Mouse (Mus musculus) NIH3T3 (cell line): ENCODE measurements around the gene Rdh1.
"Not testable (repeated sequence)": the region's sequence is repeated elsewhere in the genome, so short reads cannot be mapped to it uniquely, and the experiment has no call there.

Source experiments
- DNase-seq: peaks from one replicate; pipeline ENCODE4 v3.0.0-alpha.2; 2012; ENCODE audit warnings: low read depth

Gene Rdh1

GRCm38 (mm10) chr10:127748847-127749612 lies 10.5 kb upstream of the Rdh1 start:
- no peak for DNase-seq

DNA sequence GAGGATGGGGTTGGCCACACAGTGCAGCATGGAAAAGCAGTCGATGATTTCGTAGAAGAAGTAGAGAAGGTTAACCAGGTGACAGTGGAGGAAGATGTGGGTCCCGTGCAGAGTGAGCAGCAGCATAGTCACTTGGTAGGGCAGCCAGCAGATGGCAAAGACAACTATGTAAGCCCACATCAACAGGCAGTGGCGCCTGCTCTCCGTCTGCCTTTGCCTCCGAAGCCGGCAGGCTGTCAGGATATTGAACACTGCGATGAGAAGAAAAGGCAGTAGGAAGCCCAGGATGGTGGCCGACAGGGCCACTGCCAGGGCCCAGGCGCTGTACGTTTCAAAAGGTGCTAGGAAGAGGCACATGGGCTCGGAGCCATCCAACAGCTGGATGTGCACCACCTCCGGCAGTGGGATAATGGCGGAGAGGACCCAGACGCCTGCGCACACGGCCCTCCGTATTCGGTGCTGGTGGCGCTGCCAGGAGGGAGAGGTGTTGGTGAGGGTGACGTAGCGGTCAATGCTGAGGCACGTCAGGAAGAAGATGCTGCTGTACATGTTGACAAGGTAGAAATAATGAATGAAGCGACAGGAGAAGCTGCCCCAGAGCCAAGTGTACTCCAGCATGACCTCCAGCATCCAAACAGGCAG lies 9.3 kb upstream of the Rdh1 start:
- no peak for DNase-seq

- DNase-seq = no peak
Measured at GRCm38 (mm10) chr10:127751548-127751947, 8.0 kb upstream of the Rdh1 start, which contains the start of gene Gpr182. Gpr182 (minus strand) TSS chr10:127751732.

- DNase-seq = no peak
Measured at GRCm38 (mm10) chr10:127754566-127755166, 4.9 kb upstream of the Rdh1 start.

DNA sequence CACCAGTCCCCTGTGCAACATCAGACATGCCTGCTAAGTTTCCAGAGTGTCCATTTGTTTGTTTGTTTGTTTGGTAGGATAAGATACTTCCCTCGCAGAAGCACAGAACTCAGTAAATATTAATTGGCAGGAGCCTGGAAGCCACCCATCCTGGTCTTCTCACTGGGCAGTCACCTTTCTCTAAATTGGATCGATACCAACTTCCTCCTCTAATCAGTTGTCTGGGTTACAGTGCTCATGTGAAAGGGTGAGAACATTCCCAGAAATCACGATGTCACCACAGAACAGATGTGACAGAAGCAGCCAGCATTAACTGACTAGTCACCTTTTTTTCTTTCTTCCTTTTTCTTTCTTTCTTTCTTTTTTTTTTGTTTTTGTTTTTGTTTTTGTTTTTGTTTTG lies 4.3 kb upstream of the Rdh1 start:
- no peak for DNase-seq

DNA sequence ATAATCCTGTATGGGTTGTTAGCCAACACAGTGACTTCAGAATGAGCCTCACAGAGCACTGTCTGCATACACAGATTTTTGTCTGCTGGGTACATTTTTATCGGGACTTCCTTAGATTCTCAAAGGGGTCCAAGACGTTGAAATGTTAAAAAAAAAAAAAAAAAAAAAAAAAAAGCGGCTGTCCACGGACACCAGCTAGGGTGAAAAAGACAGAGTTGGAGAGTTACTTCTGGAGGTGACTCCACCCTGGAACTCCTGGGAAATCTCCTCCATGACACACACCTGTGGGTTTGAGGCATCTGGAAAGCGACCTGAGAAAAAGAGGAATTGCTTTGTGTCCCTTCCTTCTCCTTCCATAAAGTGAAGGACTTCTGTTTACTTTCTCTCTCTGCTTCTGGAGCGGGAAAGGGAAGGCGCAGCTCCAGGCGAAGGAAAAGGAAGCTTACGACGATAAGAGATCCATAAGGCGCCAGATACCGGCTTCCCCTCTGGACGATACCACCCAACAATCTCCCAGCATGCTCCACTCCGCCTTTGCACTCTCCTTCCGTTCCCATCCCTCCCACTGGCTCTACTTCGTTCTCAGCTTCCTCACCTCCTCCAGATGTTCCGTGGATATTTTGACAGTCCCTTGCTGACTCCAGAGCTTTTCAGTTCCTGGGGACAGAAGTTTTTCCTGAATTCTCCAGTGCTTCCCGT lies 3.6 kb upstream of the Rdh1 start:
- DNase-seq = no peak

GRCm38 (mm10) chr10:127762926-127763325 lies 3.4 kb downstream of the Rdh1 start:
- not testable (repeated sequence) for DNase-seq

- DNase-seq = no peak
Measured at GRCm38 (mm10) chr10:127763914-127764680, 4.6 kb downstream of the Rdh1 start.

DNA sequence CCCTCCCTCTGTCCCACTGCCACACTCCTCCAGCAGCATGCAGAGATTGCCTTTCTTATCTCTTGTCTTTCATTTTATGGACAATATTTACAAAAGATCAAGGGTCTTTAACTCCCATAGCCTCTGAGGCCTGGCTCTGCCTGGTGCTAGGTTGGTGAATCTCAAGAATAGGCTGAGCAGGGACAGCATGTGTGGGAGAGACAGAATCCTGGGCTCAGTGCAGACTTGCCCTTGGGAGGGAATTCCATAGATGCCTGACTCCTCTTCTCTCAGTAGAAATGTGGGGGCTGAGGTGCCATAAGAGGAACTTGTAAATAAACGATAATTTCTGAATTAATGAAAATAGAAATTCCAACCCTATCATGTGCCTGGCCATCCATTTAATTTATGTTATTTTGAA lies 7.0 kb downstream of the Rdh1 start:
- no peak for DNase-seq

GRCm38 (mm10) chr10:127776011-127776410 lies 16.5 kb downstream of the Rdh1 start, which contains the start of gene Rdh9:
Rdh9 (plus strand) TSS chr10:127776386.
- DNase-seq = no peak

DNA sequence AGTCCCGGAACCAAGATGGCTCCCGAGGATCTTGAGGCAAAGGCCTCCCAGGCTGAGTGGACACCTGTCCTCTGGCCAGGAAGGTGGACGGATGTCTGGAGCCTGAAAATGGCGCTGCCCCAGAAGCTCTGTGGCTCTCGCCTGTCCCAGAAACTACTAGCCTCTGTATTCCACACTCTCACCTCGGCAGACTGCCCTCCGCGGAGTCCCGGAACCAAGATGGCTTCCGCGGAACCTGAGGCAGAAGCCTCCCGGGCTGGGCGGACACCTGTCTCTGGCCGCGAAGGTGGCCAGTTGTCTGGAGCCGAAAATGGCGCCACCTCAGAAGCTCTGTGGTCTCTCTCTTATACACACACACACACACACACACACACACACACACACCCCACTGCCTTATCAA lies 22.8 kb downstream of the Rdh1 start:
- not testable (repeated sequence) for DNase-seq

DNA sequence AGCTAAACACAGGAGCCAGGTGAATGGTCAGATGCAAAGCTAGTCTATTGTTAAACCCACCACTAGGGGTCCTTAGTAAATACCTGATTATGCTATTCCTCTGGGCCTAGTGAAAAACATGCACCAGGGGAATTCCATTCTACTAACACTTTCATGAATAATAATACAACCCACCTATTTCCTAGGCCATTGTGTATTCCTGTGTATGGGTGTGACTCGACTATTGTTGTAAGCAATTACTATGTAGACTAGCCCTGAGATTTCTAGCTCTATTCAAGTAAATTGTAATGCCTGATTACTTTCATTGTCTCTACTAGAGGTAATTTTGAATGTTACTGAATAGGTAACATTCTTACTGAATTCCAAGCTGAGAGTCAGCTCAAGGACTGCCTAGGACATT lies 25.9 kb downstream of the Rdh1 start:
- DNase-seq = not testable (repeated sequence)

GRCm38 (mm10) chr10:127799295-127799694 lies 39.8 kb downstream of the Rdh1 start:
- DNase-seq = no peak

GRCm38 (mm10) chr10:127800891-127801290 lies 41.4 kb downstream of the Rdh1 start, which contains the start of gene Rdh16:
Rdh16 (plus strand) TSS chr10:127801152.
- no peak for DNase-seq

DNA sequence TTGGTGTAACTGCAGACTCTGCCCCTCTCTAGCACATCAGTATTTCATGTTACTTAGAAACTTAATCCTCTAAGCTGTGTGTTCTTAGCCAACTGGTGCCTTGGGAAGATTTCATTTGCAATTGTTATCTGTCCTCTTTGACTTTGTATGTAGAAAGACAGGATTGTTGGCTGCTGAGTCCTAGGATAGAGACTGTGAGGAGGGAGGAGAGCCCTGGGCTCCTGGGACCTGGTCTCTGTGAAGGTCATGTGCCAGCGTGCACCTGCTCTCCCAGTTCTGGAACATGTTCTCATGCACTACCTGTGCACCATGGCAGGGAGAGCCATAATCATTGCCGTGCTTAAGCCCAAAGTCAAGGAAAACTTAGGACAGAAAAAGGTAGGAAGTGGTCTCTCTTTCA lies 42.1 kb downstream of the Rdh1 start:
- no peak for DNase-seq

- DNase-seq = no peak
Measured at GRCm38 (mm10) chr10:127802236-127802635, 42.7 kb downstream of the Rdh1 start.

DNA sequence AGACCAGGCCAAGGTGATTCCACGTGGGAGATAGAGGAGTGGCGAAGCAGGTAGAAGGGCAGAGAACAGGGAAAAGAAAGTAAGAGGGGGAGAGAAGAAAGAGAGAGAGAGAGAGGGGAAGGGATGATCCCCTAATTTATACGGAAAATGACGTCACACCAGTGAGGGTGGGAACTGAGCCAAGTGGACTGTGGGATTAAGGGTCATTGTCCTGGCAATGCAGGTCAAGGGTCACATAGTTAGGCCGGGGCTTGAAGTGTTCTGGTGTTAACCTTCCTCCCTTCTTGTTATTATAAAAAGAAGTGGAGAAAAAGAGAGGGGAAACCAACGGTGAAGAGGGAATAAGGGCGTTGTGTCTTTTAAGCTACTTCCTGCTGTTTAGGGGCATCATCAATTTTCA lies 44.9 kb downstream of the Rdh1 start:
- DNase-seq = no peak

GRCm38 (mm10) chr10:127815888-127816287 lies 56.4 kb downstream of the Rdh1 start:
- no peak for DNase-seq

DNA sequence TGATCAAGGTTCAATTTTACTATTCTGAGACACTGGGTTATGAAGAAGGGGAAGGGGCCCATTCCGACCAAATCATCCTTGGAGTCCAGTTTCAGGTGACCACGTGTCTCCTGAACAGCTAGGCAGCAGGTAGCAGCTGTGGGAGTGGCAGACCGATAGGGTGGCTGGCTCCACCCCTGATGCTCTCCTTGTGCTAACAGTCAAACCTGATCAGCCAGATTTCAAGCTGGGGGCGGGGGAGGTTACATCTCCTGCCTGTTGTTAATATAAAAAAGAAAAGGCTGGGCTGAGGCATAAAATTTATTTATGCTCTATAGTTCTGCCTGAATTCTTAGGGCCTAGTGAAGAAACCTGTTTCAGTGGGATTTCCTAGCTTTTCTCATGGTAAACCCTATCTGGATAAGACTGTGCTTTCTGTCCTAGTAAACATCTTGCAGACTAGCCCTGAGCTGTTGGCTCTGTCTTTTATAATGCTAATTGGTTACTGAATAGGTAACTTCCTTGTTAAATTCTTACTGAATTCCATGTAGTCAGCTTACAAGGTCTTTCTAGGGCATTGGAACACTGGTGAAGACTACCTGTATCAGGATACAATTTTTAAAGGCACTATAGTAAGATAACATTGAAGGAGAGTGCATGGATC lies 57.9 kb downstream of the Rdh1 start:
- DNase-seq = not testable (repeated sequence)
